Comparison of ENCODE assay signal across 18 mouse cellular contexts in genomic region chr5:137000612-137001011, GRCm38 (mm10). TPM values are rescaled to one million over a fixed set of nuclear protein-coding genes. Genes with fewer than 3 reads are reported as not detected.
DNase-seq lines count a peak whose midpoint lies in the region; ATAC-seq and TF ChIP-seq lines count a peak whose summit lies in the region.
"Had no signal": no experiment of that assay in that cellular context is flagged by ENCODE, and none has a peak within 500 bp of the region (broad histone marks: within the 10 kb centered on the region; RNA-seq: fewer than 3 reads in every experiment).

No protein-coding gene starts in this region.

- H3K27ac ChIP-seq in kidney, adult 2 months (ENCODE audit: insufficient read depth, low read depth, low read length), result no peak overlapping the region
- H3K27ac ChIP-seq in ES-Bruce4 (ENCODE audit: insufficient read depth, low read length), result peak overlapping the region; percentile 27
- no peak overlapping the region for H3K27ac ChIP-seq in embryonic facial prominence, embryonic 14.5 days (replicated peaks; ENCODE audit: low read depth, low read length)
- H3K27ac ChIP-seq in gastrocnemius, adult 2 months, result no peak overlapping the region
- H3K27ac ChIP-seq: layer of hippocampus, adult 2 months had no signal

- DNase-seq in embryo, embryonic 10.5 days (ENCODE audit: low spot score), result peak; percentile 39
- no peak for DNase-seq in embryo, embryonic 10 days (ENCODE audit: low spot score)
- peak; percentile 41 to 42 for DNase-seq in kidney, postnatal 4 days
- no peak for DNase-seq in kidney, adult 2 months
- no peak for DNase-seq in embryonic facial prominence, embryonic 14.5 days (ENCODE audit: low spot score)
- no peak for DNase-seq in left cerebral cortex, adult 11 months (ENCODE audit: low spot score)
- no peak for DNase-seq in gastrocnemius, adult 2 months
- DNase-seq: adrenal gland, adult 2 months; cerebellum, adult 9-11 months; heart, adult 11 months; heart, postnatal 10 days; kidney, adult 11 months; left cerebral cortex, postnatal 4 days; lung, postnatal 14 days; thymus, adult 18-20 months had no signal

- H3K9me3 ChIP-seq in ES-Bruce4 (replicated peaks; ENCODE audit: control insufficient read depth, insufficient read depth, low read length, poor library complexity, severe bottlenecking), result no peaks in the 10 kb centered on the region
- no peaks in the 10 kb centered on the region for H3K9me3 ChIP-seq in embryonic facial prominence, embryonic 14.5 days (ENCODE audit: control insufficient read depth, low read length)

- H3K36me3 ChIP-seq in kidney, adult 2 months (ENCODE audit: control insufficient read depth, insufficient read depth, low read length), result no peaks in the 10 kb centered on the region; the same call in 1 of the 2 replicates
- no peaks in the 10 kb centered on the region for H3K36me3 ChIP-seq in ES-Bruce4 (ENCODE audit: control insufficient read depth, insufficient read depth, low read length, poor library complexity, severe bottlenecking)
- peaks cover 8% of the 10 kb centered on the region; the same call in 1 of the 2 replicates for H3K36me3 ChIP-seq in embryonic facial prominence, embryonic 14.5 days (ENCODE audit: control insufficient read depth, insufficient read depth, low read length)

- no peaks in the 10 kb centered on the region for H3K27me3 ChIP-seq in kidney, adult 2 months (replicated peaks; ENCODE audit: control insufficient read depth, insufficient read depth, low read length)
- no peaks in the 10 kb centered on the region for H3K27me3 ChIP-seq in ES-Bruce4 (ENCODE audit: control insufficient read depth, insufficient read depth, low read length, poor library complexity, severe bottlenecking)
- no peaks in the 10 kb centered on the region for H3K27me3 ChIP-seq in embryonic facial prominence, embryonic 14.5 days (replicated peaks; ENCODE audit: control insufficient read depth, insufficient read depth, low read length)

- H3K4me2 ChIP-seq in embryonic facial prominence, embryonic 14.5 days (ENCODE audit: low read depth, low read length), result 0 out of 2 replicates have a peak overlapping the region, but pooled peaks have one; percentile 5

- intact Hi-C loops in gastrocnemius, adult 2 months (cut with DNase I), result no loop called here

- TF ChIP-seq POLR2A in kidney, adult 2 months (IDR thresholded peaks at IDR 0.05; ENCODE audit: low read depth, low read length), result no peak
- peak; percentile 52 for TF ChIP-seq POLR2A in ES-Bruce4 (IDR thresholded peaks at IDR 0.05; ENCODE audit: insufficient read depth, low read length)

- H3K9ac ChIP-seq in ES-Bruce4 (ENCODE audit: low read depth, poor library complexity, severe bottlenecking), result peak overlapping the region; percentile 38
- no peak overlapping the region for H3K9ac ChIP-seq in embryonic facial prominence, embryonic 14.5 days (ENCODE audit: low read depth, low read length)

- H3K4me3 ChIP-seq in kidney, adult 2 months (ENCODE audit: insufficient read depth, low read depth, low read length), result no peak overlapping the region
- H3K4me3 ChIP-seq in ES-Bruce4 (ENCODE audit: low read depth, low read length), result peak overlapping the region; percentile 63
- no peak overlapping the region for H3K4me3 ChIP-seq in embryonic facial prominence, embryonic 14.5 days (ENCODE audit: low read depth, low read length)
- no peak overlapping the region for H3K4me3 ChIP-seq in gastrocnemius, adult 2 months
- H3K4me3 ChIP-seq: layer of hippocampus, adult 2 months had no signal

- 84% methylated on average over 2 of the region's 2 CpGs for WGBS in kidney, adult 2 months
- WGBS in embryonic facial prominence, embryonic 14.5 days, result 70% methylated on average over 2 of the region's 2 CpGs

- no peaks in the 10 kb centered on the region for H3K4me1 ChIP-seq in kidney, adult 2 months (ENCODE audit: control insufficient read depth, insufficient read depth, low read length)
- H3K4me1 ChIP-seq in ES-Bruce4 (ENCODE audit: control insufficient read depth, insufficient read depth, low read length), result peaks cover 3% of the 10 kb centered on the region
- H3K4me1 ChIP-seq in embryonic facial prominence, embryonic 14.5 days (ENCODE audit: control insufficient read depth, insufficient read depth, low read length), result no peaks in the 10 kb centered on the region

- ATAC-seq in embryonic facial prominence, embryonic 14.5 days (ENCODE audit: low read depth), result no peak

- TF ChIP-seq EP300 in ES-Bruce4 (IDR thresholded peaks at IDR 0.05; ENCODE audit: insufficient read depth, low read depth, low read length), result no peak

- no peak for TF ChIP-seq CTCF in kidney, adult 2 months (conservative IDR thresholded peaks at IDR 0.05; ENCODE audit: insufficient read depth, insufficient read length, low read depth, low read length)
- TF ChIP-seq CTCF in ES-Bruce4 (IDR thresholded peaks at IDR 0.05; ENCODE audit: low read depth, low read length), result no peak
- no peak for TF ChIP-seq CTCF in gastrocnemius, adult 2 months (IDR thresholded peaks at IDR 0.05)

RNA-seq across cellular contexts. Expression of gene Znhit1, which starts 12.8 kb away (rescaled TPM):
- 99.7 and 105 TPM in 2 replicates for polyA plus RNA-seq in kidney, adult 2 months (2012; rRNA removed)
- polyA plus RNA-seq in ES-Bruce4 (2011; ENCODE audit: insufficient read depth, insufficient read length, low read depth, missing spikeins), result 26.6 and 27.0 TPM in 2 replicates
- polyA plus RNA-seq in embryonic facial prominence, embryonic 14.5 days (2014; fragmentation: Nextera tagmentation; extraction: Ambion mirVana), result 76.6 and 85.8 TPM in 2 replicates
- 10 to 100 TPM; 61.2 to 79.6 TPM for total RNA-seq in gastrocnemius, adult 2 months (2021)

RNA-seq across cellular contexts. Expression of gene Plod3, which starts 13.8 kb away (rescaled TPM):
- polyA plus RNA-seq in kidney, adult 2 months (2012; rRNA removed), result 44.0 and 46.9 TPM in 2 replicates
- polyA plus RNA-seq in ES-Bruce4 (2011; ENCODE audit: insufficient read depth, insufficient read length, low read depth, missing spikeins), result 29.3 and 33.9 TPM in 2 replicates
- 51.1 and 62.2 TPM in 2 replicates for polyA plus RNA-seq in embryonic facial prominence, embryonic 14.5 days (2014; fragmentation: Nextera tagmentation; extraction: Ambion mirVana)
- 10 to 100 TPM; 15.2 to 20.6 TPM for total RNA-seq in gastrocnemius, adult 2 months (2021)

RNA-seq across cellular contexts. Expression of gene Vgf, which starts 25.6 kb away (rescaled TPM):
- 0.03 and 0.08 TPM in 2 replicates for polyA plus RNA-seq in kidney, adult 2 months (2012; rRNA removed)
- polyA plus RNA-seq in ES-Bruce4 (2011; ENCODE audit: insufficient read depth, insufficient read length, low read depth, missing spikeins), result 3.7 and 5.7 TPM in 2 replicates
- 0.92 and 1.3 TPM in 2 replicates for polyA plus RNA-seq in embryonic facial prominence, embryonic 14.5 days (2014; fragmentation: Nextera tagmentation; extraction: Ambion mirVana)
- not detected for total RNA-seq in gastrocnemius, adult 2 months (2021)
- total RNA-seq: heart, postnatal 10 days; neutrophil, adult 5-6 weeks had no signal

RNA-seq across cellular contexts. Expression of gene Cldn15, which starts 34.2 kb away (rescaled TPM):
- polyA plus RNA-seq in kidney, adult 2 months (2012; rRNA removed), result 28.2 and 33.1 TPM in 2 replicates
- not detected in 2 replicates for polyA plus RNA-seq in ES-Bruce4 (2011; ENCODE audit: insufficient read depth, insufficient read length, low read depth, missing spikeins)
- polyA plus RNA-seq in embryonic facial prominence, embryonic 14.5 days (2014; fragmentation: Nextera tagmentation; extraction: Ambion mirVana), result 0.77 and 0.97 TPM in 2 replicates
- total RNA-seq in gastrocnemius, adult 2 months (2021), result 1 to 10 TPM; 2.1 to 2.3 TPM

RNA-seq across cellular contexts. Expression of gene Ap1s1, which starts 45.3 kb away (rescaled TPM):
- polyA plus RNA-seq in kidney, adult 2 months (2012; rRNA removed), result 57.7 and 67.0 TPM in 2 replicates
- 68.6 and 78.9 TPM in 2 replicates for polyA plus RNA-seq in ES-Bruce4 (2011; ENCODE audit: insufficient read depth, insufficient read length, low read depth, missing spikeins)
- polyA plus RNA-seq in embryonic facial prominence, embryonic 14.5 days (2014; fragmentation: Nextera tagmentation; extraction: Ambion mirVana), result 136 and 151 TPM in 2 replicates
- 10 to 100 TPM; 12.4 to 19.2 TPM for total RNA-seq in gastrocnemius, adult 2 months (2021)

Comparison
In these comparisons a context has a peak if more than half of its experiments do, and no peak if none do; other contexts are left out.
1. DNase-seq: peak in embryo, embryonic 10.5 days (single experiment) and kidney, postnatal 4 days (2 of 2); none in embryo, embryonic 10 days (single experiment), kidney, adult 2 months (single experiment), embryonic facial prominence, embryonic 14.5 days (single experiment), left cerebral cortex, adult 11 months (single experiment) and gastrocnemius, adult 2 months (single experiment).